Mouse (Mus musculus) mesoderm, embryonic 11.5 days (tissue): ENCODE measurements around the gene Gm29609.
A peak's percentile ranks its signal among the peaks of the same experiment; 100 is the strongest.

Experiments
- DNase-seq: peaks from one replicate; pipeline ENCODE4 v3.0.0-alpha.2; 2012; ENCODE audit warnings: low read depth, low spot score

The Gm29609 gene

DNA sequence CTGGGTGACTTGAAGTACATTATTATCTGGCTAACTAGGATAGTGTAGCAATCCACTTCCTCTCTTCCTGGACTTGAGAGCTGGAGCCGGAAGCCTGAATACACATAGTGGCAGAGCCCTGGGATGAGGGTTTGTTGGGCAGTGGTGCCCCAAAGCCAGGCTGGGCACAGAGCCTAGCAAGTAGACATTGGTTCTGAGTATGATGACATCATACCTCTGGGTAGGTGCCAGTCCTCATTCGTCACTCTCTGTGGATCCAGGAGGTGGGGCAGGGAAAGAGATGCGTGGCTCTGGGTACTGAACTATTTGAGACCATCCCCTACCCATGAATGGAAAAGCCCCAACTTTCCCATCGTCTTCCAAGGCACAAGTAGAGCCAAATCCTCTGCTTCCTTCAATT lies 29.9 kb downstream of the Gm29609 start:
- no peak for DNase-seq

DNA sequence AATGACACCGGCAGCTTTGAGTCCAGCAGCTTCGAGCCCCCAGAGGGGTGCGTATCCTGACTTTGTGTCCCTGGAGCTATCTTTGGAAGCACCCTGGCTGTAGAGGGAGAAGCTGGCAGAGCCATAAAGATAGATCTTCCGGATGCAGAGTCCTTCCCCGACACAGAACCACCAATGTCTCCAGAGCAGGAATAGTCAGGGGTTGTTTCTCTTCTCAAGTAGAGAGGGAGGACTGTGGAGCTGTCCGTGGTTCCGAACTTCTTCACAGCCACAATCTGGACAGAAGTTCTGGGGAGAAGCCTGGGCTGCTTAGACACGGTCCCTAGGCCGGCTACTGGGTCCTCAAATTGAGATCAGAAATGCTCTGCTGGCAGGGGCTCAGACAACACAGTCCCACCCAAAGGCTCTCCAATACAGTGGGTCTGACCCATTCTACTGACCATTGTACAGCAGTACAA lies 40.7 kb downstream of the Gm29609 start:
- peak; percentile 42 for DNase-seq

GRCm38 (mm10) chr5:31138241-31138967 lies 41.3 kb downstream of the Gm29609 start, which contains the start of gene Ucn:
Ucn (minus strand) TSS chr5:31138829.
- DNase-seq: no peak

GRCm38 (mm10) chr5:31137658-31138057 lies 42.1 kb downstream of the Gm29609 start:
- DNase-seq: peak; percentile 8

GRCm38 (mm10) chr5:31136730-31137424 lies 42.8 kb downstream of the Gm29609 start:
- DNase-seq: no peak

DNA sequence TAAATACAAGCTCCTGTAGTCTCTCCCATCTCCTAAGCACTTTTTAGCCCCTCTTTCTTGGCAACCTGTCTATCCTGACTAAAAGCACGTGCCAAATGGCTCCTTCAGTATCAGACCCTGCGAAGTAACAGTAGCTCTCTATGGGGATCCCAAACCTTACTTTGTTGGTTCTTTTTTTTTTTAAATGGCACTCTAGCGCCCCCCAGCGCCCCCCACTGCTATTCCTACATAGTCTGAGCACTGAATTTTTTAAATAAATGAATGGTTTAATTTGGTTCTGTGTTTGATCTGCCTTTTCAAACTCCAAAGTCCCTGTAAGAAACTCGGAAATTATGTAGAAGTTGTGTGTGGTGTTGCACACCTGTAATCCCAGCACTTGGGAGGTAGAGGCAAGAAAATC lies 53.7 kb downstream of the Gm29609 start:
- DNase-seq: no peak

DNA sequence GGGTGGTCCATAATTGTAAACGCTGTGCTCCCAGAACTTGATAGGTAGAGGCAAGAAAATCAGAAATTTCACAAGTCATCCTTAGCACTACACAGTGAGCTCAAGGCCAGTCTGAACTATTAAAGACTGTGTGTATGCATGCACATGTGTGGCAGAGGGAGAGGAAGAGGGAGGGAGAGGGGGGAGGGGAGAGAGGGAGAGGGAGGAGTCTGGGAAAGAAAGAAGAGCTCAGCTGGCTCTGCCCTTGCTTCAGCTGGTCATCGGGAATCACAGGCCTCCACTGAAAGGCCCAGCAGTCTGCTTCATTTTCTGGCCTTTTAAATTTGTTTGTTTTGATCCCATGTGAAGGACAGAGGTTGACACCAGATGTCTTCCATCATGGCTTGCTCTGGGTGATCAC lies 56.2 kb downstream of the Gm29609 start:
- no peak for DNase-seq

DNA sequence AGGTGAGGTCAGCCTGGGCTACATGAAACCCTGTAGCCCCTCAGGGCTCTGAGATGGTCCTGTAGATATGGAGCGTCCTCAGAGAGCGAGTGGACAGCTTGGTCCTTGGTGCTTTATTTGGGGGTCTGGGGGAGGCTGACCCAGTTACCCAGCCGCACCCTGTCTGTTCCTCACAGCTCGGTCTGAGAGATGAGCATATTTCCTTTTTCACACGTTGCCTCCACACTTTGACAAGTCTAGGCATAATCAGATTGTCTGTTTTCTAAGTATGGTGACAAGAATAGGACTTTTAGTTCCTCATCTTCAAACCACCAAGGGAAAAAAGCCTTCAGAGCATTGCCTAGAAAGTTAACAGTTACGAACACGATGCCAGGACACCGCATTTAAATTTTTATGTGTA lies 58.6 kb downstream of the Gm29609 start:
- DNase-seq: no peak

- DNase-seq: no peak
These were observed 62.8 kb downstream of the Gm29609 start for GRCm38 (mm10) chr5:31116912-31117311.

DNA sequence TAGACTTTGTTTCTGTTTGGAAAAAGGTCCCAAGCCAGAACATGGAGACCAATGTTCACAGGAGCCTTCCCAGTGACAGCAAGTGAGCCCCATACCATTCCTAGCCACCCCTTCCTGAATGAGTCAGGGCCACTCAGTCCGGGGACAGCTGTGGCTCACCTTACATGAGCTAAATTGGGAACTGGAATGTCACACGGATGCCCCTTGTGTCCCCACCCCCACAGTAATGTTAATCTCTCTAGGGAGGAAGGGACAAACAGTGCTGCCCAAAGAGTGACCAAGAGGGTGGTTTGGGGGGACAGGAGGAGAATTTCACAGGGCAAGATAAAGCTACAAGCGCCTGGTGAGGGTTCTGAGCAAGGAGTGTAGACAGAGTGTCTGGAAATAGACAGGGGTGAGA lies 63.4 kb downstream of the Gm29609 start, which contains the start of gene Trim54:
Gene Trim54, plus strand, starts transcription at position 359 of the 400 bp plus-strand sequence.
- no peak for DNase-seq

DNA sequence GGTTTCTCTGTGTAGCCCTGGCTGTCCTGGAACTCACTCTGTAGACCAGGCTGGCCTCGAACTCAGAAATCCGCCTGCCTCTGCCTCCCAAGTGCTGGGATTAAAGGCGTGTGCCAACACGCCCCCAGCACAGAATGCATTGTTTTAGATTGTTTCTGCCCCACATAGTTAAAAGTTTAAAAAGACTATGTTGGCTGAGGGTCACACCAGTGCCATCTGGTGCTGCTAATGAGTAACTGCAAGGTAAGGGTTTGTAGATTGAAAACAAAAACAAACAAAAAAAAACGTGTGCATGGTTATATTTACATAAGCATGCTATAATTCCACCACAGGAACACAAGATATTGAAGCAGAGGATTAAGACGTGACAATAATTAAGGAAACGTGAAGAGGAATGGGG lies 68.9 kb downstream of the Gm29609 start:
- no peak for DNase-seq

- DNase-seq: no peak
These were observed 71.7 kb downstream of the Gm29609 start, which contains the start of gene Slc30a3 for GRCm38 (mm10) chr5:31108000-31108490. Slc30a3 (minus strand) TSS chr5:31108237.

GRCm38 (mm10) chr5:31105814-31106335 lies 73.8 kb downstream of the Gm29609 start, which contains the start of gene Dnajc5g:
Dnajc5g (plus strand) TSS chr5:31106285.
- DNase-seq: no peak

GRCm38 (mm10) chr5:31095711-31096480 lies 83.8 kb downstream of the Gm29609 start:
- no peak for DNase-seq

DNA sequence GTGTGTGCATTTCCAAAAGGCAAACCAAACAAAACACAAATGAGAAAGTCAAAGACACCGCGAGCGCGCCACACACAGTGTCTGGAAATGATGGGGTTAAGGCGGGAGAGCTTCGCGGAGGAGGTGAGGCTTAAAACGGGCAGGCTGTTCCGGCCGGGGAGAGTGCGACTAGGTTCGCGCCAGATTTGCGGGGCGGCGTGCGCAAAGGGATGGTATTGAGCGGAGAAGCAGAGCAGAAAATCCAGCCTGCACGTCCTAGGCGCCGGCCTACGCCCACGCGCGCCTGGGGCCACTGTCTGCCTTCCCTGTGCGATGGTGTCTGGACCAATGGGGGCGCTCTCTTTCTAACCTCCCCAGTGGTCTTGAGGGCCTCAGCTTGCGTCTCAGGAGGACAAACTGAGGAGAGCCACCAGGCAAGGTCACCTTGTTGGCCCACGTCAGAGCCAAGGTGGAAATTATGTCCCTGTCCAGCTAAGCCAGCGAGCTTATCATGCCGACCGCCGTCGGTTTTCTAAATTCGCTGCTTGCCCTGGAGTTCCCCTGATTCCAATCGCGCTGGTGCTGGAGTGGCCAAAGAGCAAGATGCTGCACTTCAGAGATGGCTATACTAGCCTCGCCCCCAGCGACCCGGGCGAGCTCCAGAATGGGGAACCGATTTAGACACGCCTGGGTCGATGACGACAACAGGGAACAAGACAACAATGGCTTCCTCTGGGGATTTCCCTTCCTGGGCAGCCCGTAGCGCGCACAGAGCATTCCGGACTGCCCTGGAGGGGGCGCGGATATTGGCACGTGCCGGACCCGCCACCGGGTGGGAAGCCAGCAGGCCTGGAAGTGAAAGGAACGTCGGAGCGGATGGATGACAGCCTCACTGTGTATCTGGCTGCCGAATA lies 84.7 kb downstream of the Gm29609 start:
- peak; percentile 54 for DNase-seq
